Mouse (Mus musculus): ENCODE results near the gene Col6a4.

Gene Col6a4

DNA sequence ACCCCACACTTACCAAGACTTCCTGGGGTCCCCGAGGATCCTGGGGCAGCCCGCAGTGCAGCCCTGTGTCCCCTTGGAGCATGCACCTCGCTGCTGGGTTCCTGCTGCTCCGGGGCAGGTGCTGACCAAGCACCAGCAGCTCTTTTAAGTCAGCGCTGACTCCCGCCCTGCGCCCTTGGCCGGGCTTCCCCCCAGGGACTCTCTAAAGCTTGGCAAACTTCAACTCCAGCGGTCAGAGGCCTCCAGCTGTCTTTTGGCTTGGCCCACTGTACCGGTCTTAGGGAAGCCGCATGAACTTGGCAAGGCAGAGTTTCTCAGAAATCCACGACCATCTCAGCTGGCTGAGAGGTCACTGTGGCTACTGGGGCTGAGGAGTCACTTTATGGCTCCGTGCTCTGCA lies 136.1 kb downstream of the Col6a4 start, which contains the start of gene Col6a5:
Col6a5 (minus strand) TSS at position 111 of the 400 bp plus-strand sequence.
- no peak for DNase-seq (ENCODE audit: low read depth, low spot score)

- no peak for DNase-seq (ENCODE audit: low read depth, low spot score)
Measured at GRCm38 (mm10) chr9:105959116-105959515, 137.5 kb downstream of the Col6a4 start.

- no peak for DNase-seq (ENCODE audit: low read depth, low spot score)
Measured at GRCm38 (mm10) chr9:105949755-105950154, 146.8 kb downstream of the Col6a4 start.

DNA sequence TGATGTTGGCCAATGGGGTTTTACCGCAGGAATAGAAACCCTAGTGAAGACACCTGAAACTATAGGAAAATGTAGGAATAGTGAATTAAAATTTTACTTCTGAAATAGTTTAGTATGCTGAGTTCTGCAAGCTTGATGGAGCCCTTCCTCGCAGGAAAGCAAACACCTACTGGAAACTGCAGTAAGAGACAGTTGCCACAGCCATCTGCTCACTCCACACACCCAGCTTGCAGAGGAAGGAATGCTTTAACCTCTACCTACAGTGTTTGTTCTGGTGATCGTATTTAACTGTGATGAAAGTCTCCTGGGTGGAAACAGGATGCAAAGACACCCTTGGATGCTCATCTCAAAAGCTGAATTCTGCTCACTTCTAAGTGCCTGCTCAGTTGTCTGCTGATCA lies 149.0 kb downstream of the Col6a4 start:
- DNase-seq (ENCODE audit: low read depth, low spot score) = no peak
